Mouse (Mus musculus) granulocyte monocyte progenitor cell, adult 5-6 weeks (primary cell): ENCODE measurements around the gene 9130023H24Rik. TPM values are rescaled to one million over a fixed set of nuclear protein-coding genes. Genes with fewer than 3 reads are reported as not detected.
A peak's percentile ranks its signal among the peaks of the same experiment; 100 is the strongest.

ENCODE experiments used
- ATAC-seq: replicated peaks from 2 replicates; pipeline ENCODE4 v1.8.0; 2016; ENCODE audit warnings: mild to moderate bottlenecking, moderate TSS enrichment, inconsistent platforms; ENCODE audit not compliant: poor library complexity, severe bottlenecking
- total RNA-seq, 2 experiments: library from RNA; stranded (forward) in 1 of 2; stranded (reverse) in 1 of 2; fragments of 200-712, 200-1000 nt in 1 of 2; fragments of >200 nt in 1 of 2; fragmentation: Nextera tagmentation in 1 of 2; gene quantifications; 2 replicates each; pipeline ENCODE4 v1.2.3; 2014 to 2017

The 9130023H24Rik gene
- total RNA-seq, 2 experiments from 2014 or later = 2.3 to 6.6 TPM

GRCm38 (mm10) chr7:128247443-128247842 is 9.6 kb upstream of the 9130023H24Rik start:
- peak; percentile 65 for ATAC-seq

GRCm38 (mm10) chr7:128246496-128247391 is 8.9 kb upstream of the 9130023H24Rik start, which contains the start of gene Tgfb1i1:
Gene Tgfb1i1, plus strand, starts transcription at chr7:128246812.
- no peak for ATAC-seq

GRCm38 (mm10) chr7:128245547-128245946 is 7.7 kb upstream of the 9130023H24Rik start:
- ATAC-seq = no peak

GRCm38 (mm10) chr7:128244410-128245025 is 6.7 kb upstream of the 9130023H24Rik start:
- ATAC-seq = no peak

GRCm38 (mm10) chr7:128243921-128244320 is 6.1 kb upstream of the 9130023H24Rik start:
- no peak for ATAC-seq

GRCm38 (mm10) chr7:128242331-128242730 is 4.5 kb upstream of the 9130023H24Rik start:
- no peak for ATAC-seq

GRCm38 (mm10) chr7:128240131-128240784 is 2.4 kb upstream of the 9130023H24Rik start:
- ATAC-seq = no peak

GRCm38 (mm10) chr7:128238991-128239390 is 1.2 kb upstream of the 9130023H24Rik start:
- ATAC-seq = no peak

GRCm38 (mm10) chr7:128237593-128237926 is 271 bp downstream of the 9130023H24Rik start:
- no peak for ATAC-seq

GRCm38 (mm10) chr7:128236856-128237592 is 807 bp downstream of the 9130023H24Rik start, which contains the start of gene Armc5:
Gene Armc5, plus strand, starts transcription at chr7:128237342.
- peak; percentile 17; the same call in 1 of the 2 replicates for ATAC-seq

- ATAC-seq = no peak
Observed at GRCm38 (mm10) chr7:128236426-128236825, 1.4 kb downstream of the 9130023H24Rik start.

GRCm38 (mm10) chr7:128235481-128235880 is 2.4 kb downstream of the 9130023H24Rik start:
- ATAC-seq = no peak

GRCm38 (mm10) chr7:128234796-128235195 is 3.0 kb downstream of the 9130023H24Rik start:
- no peak for ATAC-seq

- peak; percentile 87 for ATAC-seq
Observed at GRCm38 (mm10) chr7:128231741-128232140, 6.1 kb downstream of the 9130023H24Rik start.

- ATAC-seq = no peak
Observed at GRCm38 (mm10) chr7:128220936-128221335, 16.9 kb downstream of the 9130023H24Rik start.

GRCm38 (mm10) chr7:128219952-128220351 is 17.9 kb downstream of the 9130023H24Rik start:
- ATAC-seq = no peak

GRCm38 (mm10) chr7:128209826-128210225 is 28.0 kb downstream of the 9130023H24Rik start:
- no peak for ATAC-seq

GRCm38 (mm10) chr7:128208187-128208586 is 29.6 kb downstream of the 9130023H24Rik start:
- ATAC-seq = peak; percentile 89

GRCm38 (mm10) chr7:128206152-128206551 is 31.7 kb downstream of the 9130023H24Rik start, which contains the start of gene Cox6a2:
Gene Cox6a2, minus strand, starts transcription at chr7:128206387.
- ATAC-seq = no peak

GRCm38 (mm10) chr7:128205695-128206094 is 32.1 kb downstream of the 9130023H24Rik start:
- ATAC-seq = no peak
